Mouse (Mus musculus) CD4-positive, CD25-positive, alpha-beta regulatory T cell, adult 4 months (primary cell): ENCODE results near the gene Pcyox1. TPM values are rescaled to one million over a fixed set of nuclear protein-coding genes. Genes with fewer than 3 reads are reported as not detected.
A peak's percentile ranks its signal among the peaks of the same experiment; 100 is the strongest.
"Not testable (repeated sequence)": the region's sequence is repeated elsewhere in the genome, so short reads cannot be mapped to it uniquely, and the experiment has no call there.

Experiments used
- ATAC-seq: one replicate; pipeline ENCODE4 v1.8.0; 2017
- polyA plus RNA-seq, 2 experiments: library from polyadenylated mRNA; unstranded; fragments of 100-300 nt; shearing (Covaris generic); gene quantifications; one replicate each; pipeline ENCODE4 v1.2.1; 2017

Gene Pcyox1
- polyA plus RNA-seq, 2 experiments from 2014 or later = 8.5 to 10.4 TPM

DNA sequence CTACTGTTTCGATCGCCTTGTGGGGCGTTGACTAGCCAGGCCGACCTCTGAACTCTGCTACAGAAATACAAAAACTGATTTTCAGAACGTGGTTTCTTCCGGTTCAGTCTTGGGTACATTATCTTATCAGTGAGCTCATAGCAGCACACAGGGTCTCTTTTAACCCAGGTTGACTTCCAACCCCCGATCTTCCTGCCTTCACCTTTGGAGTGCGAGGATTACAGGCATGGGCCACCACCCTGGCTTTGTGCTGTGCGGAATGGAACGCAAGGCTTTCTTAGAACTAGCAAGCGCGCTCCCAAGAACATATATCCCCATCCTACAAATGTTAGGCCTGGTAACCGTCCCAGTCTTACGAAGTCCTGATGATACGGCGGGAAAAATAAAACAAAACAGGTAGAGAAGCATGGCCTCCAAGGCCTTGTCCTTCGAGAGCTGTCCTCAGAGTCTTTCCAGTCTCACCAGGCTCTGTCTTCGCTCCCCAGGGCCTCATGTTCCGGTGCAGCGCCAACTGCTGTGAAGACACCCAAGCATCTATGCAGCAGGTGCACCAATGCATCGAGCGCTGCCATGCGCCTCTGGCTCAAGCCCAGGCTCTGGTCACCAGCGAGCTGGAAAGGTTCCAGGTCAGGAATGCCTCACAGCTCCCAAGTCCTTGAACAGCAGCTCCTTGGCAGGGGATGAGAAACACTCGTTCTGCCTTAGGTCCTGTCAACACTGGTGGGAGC lies 30.7 kb downstream of the Pcyox1 start:
- ATAC-seq = no peak

DNA sequence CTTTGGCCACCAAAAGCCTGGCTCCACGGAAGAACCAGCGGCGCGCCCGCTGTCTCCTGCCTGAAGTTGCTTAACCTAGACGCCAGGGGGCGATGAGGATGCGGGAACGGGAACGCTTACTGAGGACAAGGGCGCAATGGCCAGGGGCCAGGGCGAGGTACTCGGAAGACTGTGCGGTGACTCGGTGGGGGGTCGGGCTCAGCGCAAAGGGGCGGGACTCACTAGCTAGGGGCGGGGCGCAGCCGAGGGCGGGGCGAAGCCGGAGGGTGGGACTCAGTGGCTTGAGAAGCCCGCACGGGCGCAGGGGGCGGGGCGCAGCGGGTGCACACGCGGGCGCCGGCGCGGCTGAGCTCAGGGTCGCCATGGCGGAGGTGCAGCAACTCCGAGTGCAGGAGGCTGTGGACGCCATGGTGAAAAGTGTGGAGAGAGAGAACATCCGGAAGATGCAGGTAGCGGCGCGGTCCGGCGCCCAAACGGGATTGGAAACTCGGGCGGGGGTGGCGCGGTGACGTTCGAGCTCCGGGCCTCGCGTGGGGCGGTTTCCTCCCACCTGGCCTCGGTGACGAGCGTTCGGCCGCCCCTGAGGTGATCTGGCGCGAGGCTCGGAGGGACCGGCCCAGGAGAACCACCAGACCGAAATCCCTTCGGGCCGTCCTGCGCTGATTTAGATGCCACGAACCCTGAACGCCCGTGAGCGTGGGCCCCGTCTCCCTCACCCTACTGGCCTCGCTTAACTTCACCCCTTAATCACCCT lies 31.4 kb downstream of the Pcyox1 start, which contains the start of gene Fam136a:
Gene Fam136a, plus strand, starts transcription at position 276 of the 754 bp plus-strand sequence.
- peak; percentile 86 for ATAC-seq

DNA sequence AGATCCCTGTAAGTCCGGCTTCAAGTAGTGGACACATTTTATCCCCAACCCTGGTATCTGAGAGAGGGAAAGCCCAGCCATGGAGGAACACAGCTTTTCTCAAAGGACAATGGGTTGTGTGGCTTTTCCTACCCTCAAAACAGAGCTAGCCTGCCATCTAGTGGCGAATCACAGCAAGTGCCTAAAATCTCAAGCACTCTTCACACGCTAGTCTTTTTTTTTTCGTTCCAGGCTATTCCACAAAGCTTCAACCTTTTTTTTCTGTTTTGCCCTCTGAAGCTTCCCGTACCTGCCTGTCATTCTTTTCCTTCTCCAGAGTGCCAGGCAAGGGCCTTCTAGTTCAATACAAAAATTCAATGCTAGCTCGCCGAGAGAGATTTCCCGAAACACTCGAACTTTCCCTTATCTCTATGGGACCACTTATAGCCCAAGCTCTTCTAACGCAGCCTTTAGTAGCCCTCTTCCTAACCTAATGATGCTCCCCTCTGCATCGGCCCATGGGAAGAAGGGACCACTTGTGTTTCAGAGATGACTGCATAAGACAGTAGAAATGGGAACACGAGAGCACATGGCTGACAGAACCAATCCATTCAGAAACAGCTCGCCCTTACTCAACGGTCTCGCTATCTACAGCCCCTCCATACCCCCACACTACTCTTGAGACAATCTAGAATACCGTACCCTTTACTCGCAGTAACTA lies 32.4 kb downstream of the Pcyox1 start:
- ATAC-seq = peak; percentile 33

- ATAC-seq = no peak
Observed at GRCm38 (mm10) chr6:86361373-86361772, 35.6 kb downstream of the Pcyox1 start.

DNA sequence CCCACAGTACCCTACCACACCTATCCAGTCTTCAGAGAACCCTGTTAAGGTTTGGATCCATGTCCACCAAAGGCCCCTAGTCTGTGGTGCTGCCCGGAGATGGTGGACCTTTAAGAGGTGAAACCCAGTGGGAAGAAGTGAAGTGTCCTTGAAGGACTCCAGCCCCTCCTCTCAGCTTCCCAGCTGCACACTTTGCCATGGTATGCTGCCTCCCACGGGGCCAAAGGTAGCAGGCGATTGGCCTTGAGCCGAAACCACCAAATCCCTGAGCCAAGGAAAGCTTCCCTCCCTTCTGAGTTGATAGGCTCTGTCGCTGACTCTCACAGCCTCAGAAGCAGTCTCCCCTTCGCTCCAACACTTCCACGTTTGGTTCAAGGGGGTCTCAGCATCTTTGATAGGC lies 36.3 kb downstream of the Pcyox1 start:
- ATAC-seq = no peak

GRCm38 (mm10) chr6:86356956-86357355 lies 40.0 kb downstream of the Pcyox1 start:
- no peak for ATAC-seq

DNA sequence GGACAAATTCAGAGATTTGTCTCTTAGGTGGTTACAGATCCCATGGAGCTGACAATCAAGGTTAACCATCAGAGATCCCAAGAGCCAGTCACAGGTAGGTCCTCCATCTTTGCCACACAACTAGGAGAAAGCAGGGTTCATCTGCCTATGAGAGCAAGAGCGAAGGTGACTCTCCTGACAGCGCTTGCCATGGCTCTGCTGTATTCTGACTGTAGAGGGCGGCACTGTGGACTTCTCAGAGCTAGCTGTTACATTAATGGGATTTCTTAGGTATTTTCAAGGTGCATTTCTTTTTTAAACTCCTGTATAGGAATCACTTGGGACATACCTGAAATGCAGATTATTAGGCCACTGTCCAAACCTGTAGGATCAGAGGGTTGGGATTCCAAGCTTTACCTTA lies 42.0 kb downstream of the Pcyox1 start:
- no peak for ATAC-seq

DNA sequence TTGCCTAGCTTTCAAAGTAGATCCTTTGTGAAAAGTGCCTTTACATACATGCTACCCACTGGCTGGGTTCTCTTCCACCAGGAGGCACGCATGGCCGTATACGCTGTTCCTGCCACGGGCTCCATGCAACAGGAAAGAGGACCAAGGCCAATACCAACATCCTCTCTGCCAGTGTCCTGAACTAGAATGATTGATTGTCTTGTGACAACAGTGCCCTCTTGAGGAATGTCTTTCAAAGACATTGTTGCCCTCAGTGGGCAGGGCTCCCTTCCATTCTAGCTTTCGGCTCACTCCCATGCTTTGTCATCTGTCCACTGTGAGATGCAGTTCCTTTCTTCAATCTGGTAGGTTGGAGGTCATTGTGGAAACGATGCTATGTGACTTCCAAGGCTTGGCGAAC lies 47.7 kb downstream of the Pcyox1 start:
- ATAC-seq = no peak

- no peak for ATAC-seq
Observed at GRCm38 (mm10) chr6:86346063-86346462, 50.9 kb downstream of the Pcyox1 start.

DNA sequence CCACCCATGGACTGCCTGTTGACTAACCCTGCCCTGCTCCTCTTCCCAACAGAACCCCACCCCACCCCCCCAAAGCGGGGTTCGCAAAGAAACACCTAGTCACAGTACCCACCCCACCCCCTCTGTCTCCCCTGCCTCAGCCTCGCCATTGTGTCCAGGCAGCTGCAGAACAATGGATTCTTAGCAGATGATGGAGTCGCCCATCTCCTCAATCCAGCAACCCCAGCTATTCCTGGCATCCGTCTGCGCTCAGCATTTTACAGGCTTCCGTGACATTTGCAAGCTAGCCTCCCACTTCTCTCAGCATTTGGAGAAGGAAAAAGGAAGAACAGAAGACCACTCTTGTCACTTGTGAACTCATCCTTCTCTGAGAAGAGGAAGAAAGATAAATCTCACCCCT lies 53.3 kb downstream of the Pcyox1 start:
- ATAC-seq = no peak

DNA sequence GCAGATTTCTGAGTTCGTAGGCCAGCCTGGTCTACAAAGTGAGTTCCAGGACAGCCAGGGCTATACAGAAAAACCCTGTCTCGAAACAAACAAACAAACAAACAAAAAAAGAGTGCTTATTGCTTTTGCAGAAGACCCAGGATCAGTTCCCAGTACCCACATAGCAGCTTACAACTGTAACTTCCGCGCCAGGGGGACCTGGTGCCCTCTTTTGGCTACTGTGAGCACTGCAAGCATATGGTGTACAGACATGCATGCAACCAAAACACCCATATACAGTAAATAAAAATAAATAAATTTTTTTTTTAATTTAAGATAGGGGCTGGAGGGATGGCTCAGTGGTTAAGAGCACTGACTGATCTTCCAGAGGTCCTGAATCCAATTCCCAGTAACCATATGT lies 60.6 kb downstream of the Pcyox1 start:
- ATAC-seq = not testable (repeated sequence)

Other genes with a start within 250 kb of the Pcyox1 start
- gene Tgfa, start 201.9 kb downstream of the Pcyox1 start, polyA plus RNA-seq = under 1 TPM in 1 of 2 experiments, not detected in 1; 0.30 TPM
- 10 to 100 TPM; 56.6 to 65.9 TPM for gene Fam136a, start 31.5 kb downstream of the Pcyox1 start, polyA plus RNA-seq
- gene Snrpg, start 25.9 kb downstream of the Pcyox1 start, polyA plus RNA-seq = 100 to 1,000 TPM; 319 to 477 TPM
- 100 to 1,000 TPM; 117 to 139 TPM for gene Tia1, start 7.1 kb upstream of the Pcyox1 start, polyA plus RNA-seq
- gene Gm44790, start 29.5 kb upstream of the Pcyox1 start, polyA plus RNA-seq = not detected
- 10 to 100 TPM; 41.0 to 43.8 TPM for gene C87436, start 41.2 kb upstream of the Pcyox1 start, polyA plus RNA-seq
- 10 to 100 TPM; 18.5 to 35.3 TPM for gene Pcbp1, start 129.2 kb upstream of the Pcyox1 start, polyA plus RNA-seq
- under 1 TPM in 1 of 2 experiments, not detected in 1; 0.20 TPM for gene Asprv1, start 231.0 kb upstream of the Pcyox1 start, polyA plus RNA-seq